Mouse (Mus musculus): ENCODE measurements around the gene Ccl26. TPM values are rescaled to one million over a fixed set of nuclear protein-coding genes. Genes with fewer than 3 reads are reported as not detected.

Gene Ccl26
- total RNA-seq, 2 experiments from 2014 or later: not detected

DNA sequence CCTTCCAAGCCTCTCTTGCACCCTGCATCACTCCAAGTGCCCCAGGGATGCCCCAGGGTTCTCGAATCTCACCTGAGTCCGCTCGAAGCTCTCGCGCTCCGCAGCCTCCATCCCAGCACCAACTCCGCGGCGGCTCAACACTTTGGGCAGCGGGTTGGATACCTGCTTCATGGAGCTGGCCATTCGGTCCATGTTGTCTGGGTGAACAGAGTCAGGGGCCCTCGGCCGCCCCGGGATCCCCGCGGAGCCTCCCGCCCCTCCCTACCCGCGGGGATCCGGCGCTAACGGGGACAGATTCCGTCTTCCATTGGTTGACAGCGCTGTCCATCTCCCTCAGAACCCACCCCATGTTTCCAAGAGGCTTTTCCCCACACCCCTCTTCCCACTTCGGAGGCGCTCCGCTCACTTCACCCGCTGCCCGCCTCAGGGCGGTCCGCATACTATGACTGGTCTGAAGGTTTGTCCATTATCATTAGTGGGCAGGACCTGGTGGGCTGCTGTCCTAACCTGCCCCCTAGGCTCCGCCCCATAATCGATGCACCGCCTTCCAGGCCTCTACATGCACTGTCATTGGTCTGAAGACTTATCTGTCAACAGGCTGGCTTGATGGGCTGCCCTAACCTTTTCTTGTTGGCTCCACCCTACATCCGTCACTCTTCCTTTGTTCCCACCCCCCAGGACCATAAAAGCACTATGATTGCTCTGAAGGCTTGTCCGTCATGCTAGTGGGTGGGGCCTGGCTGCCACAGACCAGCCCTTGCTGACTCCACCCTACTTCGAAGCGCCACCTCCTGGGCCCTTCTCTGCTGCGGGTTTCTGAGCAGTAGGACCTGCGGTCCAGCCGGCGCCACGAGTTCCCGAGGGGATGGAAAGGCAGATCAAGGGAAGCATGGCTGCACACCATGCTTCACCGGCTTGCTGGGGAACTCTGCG, 18.2 kb downstream of the Ccl26 start, which contains the start of gene Hip1:
TSS of gene Hip1 (minus strand) at position 256 of the 933 bp plus-strand sequence.
- intact Hi-C loops (cut with DNase I): loop anchor here (5.0 kb wide), 2 partner anchors 148 to 222 kb away; no protein-coding TSS in a partner anchor

DNA sequence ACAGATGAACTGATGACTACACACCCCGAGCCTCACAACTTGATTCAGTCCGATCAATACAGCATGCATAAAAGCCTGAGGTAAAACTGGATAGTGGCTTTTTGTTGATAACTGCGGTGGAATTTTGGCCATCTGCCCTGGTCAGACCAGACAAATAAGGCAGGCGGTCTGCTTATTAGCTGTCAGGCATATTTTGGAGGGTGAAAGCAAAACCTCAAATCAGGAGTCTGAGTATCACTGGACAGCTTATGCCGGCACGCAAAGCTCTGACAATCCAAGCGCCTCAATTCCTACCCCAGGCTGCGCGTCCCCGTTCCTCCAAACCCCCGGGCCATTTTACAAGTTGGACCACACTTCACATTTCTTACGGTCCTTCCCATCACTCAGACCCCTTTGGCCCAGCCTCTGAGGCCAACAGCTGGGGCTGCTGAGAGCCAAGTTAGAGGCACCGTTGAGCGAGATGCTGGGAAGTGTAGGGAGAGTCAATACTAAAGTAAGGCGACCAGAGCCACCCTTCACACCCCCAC, 19.3 kb downstream of the Ccl26 start:
- DNase-seq: peak; percentile 21 to 24
- intact Hi-C loops (cut with DNase I): loop anchor here (5.0 kb wide), 1 partner anchor 147 kb away; no protein-coding TSS in a partner anchor

More for the DNA sequence above, 18.2 kb downstream of the Ccl26 start, which contains the start of gene Hip1:
- peak; percentile 97 to 100 for DNase-seq

DNA sequence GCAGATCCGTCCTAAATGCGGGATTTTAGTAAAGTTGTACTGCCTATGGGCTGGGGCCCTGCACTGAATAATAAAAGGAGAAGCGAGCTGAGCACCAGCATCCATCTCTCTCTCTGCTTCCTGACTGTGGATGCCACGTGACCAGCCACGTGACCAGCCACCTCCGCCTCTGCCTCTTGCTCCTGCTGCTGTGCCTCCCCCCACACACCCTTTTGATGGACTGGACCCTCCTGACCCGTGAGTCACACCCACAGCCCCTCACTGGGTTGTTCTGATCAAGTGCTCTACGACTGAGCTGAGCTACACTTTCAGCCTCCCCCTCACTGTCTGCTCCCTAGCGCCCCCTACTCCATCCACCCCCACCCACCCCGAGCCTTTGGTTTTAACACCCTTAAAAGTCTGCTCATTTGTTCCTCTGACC, 25.6 kb downstream of the Ccl26 start:
- DNase-seq: no peak
- intact Hi-C loops (cut with DNase I): no loop called here

DNA sequence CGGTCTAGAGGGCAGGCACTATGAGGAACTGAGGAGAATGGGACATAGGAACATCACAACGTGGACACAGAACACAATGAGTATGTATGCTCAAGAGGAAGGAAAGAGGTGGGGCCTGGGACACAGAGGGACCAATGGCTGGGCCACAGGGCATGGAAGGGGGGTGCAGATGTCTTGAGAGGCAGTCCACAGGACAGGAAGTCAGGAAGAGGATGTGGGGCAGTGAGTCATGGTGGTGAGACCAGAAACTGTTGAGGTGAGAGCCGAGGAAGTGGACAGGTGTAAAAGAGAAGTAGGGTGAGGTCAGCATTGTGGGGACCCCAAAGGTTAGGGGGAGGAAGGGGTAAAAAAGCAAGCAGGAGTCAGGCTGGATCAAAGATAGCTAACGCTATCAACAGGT, 26.0 kb downstream of the Ccl26 start:
- intact Hi-C loops (cut with DNase I): no loop called here
- DNase-seq: no peak

DNA sequence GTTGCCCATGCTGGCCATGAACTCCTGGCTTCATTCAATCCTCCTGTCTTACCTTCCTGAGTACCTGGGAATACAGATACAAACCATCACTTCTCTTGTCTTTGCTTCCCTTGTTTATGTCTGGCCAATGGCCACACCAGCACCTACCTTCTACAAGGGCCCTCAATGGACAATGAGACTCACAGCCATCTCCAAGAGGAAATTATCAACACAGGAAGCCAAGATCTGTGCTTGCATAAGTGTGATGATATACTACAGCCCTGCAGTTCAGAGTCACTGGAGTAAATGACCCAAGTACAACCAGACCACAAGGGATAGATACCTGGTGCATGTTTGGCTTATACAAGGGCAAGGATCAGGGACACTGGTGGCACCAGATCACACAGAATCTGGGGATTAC, 27.5 kb downstream of the Ccl26 start:
- DNase-seq: no peak
- intact Hi-C loops (cut with DNase I): no loop called here

DNA sequence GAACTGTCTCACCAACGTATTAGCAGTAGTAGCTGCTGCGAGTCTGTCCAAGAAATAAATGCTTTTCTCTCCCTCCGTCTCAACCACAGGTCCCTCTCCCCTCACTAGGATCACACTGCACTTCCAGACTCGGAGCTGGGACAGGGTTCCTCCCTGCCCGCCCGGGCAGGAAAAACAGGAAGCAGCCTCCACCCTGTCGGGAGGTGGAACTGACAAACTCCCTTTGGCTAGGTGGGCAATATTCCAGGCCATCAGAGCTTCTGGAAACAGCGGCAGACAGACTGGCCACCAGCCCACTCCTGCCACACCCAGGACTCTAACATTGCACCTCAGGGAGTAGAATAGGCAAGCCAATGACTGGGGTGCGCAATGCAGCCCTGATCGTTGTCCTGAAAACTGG, 29.9 kb downstream of the Ccl26 start:
- intact Hi-C loops (cut with DNase I): no loop called here
- peak; percentile 53 to 72 for DNase-seq

DNA sequence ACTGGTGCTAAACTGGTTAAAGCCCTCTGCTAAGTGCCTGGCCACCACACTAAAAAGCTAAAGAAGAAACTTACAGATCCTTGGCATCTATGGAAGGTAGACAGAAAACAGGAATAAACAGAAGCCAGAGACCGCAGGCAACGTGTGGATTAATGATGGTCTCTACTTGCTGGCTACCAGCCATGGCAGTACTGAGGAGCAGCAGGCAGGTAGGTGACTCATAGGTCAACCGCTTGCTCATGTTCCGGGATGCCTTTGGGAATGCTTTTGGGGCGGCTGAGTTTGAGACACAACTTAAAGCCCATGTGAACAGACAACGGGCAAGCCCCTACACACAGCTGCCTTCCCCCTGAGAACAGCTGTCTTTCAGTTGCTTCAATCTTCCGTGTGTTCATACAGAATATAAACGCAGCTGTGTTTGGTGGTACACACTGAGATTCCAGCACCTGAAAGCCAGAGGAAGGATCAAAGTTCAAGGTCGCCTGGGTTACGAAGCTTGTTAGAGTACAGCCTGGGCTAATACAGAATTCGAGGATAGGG, 32.0 kb downstream of the Ccl26 start:
- intact Hi-C loops (cut with DNase I): no loop called here
- no peak for DNase-seq

DNA sequence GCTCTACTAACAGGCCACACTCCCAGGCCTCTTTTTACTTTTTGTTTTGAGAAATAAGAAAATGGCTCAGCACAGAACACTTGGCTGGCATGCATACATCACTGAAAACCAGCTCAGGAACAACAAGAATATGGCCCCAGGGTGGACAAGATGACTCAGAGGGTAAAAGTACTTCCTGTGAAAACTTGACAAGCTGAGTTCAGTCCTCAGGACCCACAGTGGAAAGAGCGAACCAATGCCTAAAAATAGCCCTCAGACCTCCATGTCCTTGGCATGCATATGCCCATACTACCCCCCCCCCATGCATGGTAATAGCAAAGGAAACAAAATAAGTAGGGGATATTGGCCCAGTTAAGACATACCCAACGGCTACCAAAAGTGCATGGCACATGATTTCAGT, 33.4 kb downstream of the Ccl26 start:
- no peak for DNase-seq
- intact Hi-C loops (cut with DNase I): no loop called here

DNA sequence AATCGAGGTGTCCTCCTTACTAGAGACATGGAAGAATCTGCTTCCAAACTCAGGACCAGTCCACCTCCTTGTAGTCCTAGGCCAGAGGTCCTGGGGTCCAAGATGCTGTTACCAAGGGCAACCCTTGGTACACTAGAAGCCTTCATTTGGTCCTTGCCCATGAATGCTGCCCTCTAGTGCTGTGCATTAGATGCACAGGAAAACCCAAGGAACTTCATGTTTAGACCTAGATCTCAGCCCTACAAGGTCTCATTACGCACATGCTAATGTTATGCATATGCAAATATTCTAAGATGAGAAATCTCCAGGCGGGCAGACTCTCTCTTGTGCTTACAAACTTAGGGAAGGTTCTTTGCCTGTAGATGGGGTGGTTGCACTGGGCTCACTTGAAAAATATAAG, 34.1 kb downstream of the Ccl26 start:
- intact Hi-C loops (cut with DNase I): no loop called here
- no peak for DNase-seq

DNA sequence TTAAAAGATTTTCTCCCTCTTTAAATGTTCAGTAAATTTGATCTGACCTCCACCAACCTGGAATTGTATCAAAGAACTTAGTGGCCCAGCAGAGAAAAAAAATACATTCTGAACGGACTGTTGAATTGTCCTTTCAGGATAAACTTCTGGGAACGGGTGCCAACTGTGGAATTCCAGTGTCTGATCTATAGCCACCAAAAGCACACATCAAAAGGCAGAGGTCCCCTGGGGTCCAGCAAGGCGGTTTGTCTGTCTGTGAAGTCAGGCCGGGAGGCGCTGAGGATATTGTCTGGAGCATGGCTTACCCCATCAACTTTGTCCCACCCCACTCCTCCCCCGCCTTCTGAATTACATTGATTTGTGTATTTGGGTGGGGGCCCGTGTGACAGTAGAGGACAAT, 35.4 kb downstream of the Ccl26 start:
- intact Hi-C loops (cut with DNase I): no loop called here
- no peak for DNase-seq

DNA sequence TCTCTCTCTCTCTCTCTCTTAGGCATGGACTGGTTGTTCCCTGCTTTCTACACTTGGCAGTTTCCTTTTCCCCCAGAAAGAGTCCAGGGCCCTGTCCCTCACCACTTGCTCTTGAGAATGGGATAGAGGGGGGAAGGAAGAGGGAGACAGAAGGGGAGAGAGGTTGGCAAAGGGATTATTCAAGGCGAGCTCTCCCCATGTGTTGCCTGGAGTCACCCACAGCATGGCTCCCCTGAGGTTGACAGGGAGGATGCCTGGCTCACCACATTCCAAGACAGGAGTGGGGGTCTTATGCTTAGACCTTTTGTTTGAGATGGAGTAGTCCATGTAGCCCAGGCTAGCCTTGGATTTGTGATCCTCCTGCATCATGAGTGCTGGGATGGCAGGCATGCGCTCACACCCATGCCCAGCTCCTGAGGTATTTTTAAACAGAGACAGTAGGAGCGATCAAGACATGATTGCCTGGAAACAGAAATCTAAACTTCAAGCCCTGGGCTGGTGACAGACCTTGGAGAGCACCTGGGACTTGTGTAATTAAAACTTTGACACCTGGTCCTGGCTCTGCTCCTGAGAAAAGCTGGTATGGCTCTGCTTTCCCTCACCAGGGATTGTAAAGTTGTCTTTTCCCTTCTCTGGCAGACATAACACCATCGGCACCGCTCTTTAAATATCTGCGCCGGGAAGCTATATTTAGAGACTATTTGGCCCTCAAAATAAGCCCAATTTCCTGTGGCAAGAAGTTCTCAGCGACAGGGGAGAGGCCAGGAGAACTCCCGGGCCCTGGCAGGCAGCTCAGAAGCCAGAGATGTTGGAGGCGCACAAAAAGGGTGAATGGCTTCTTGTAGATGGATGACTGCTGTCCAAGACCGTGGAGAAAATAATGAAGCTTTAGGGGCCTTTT, 38.5 kb downstream of the Ccl26 start:
- DNase-seq: peak in 1 of 2 experiments; percentile 15
- intact Hi-C loops (cut with DNase I): no loop called here

DNA sequence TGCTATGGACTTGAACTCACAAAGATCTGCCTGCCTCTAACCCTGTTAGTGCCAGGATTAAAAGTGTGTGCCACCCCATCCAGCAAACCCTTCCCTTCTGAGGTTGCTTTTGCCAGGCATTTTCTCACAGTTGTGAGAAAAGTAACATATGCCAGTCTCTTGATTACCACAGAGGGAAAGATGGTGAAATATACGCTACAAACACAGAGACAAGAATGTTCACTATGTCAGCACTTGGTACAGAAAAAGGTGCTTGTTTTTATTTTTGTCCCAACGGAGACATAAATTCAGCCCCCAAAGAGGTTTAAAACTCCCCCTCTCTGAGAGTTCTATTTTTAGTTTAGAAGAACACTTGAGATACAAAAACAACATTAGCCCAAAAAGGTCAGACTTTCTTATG, 39.3 kb downstream of the Ccl26 start:
- DNase-seq: no peak
- intact Hi-C loops (cut with DNase I): no loop called here

DNA sequence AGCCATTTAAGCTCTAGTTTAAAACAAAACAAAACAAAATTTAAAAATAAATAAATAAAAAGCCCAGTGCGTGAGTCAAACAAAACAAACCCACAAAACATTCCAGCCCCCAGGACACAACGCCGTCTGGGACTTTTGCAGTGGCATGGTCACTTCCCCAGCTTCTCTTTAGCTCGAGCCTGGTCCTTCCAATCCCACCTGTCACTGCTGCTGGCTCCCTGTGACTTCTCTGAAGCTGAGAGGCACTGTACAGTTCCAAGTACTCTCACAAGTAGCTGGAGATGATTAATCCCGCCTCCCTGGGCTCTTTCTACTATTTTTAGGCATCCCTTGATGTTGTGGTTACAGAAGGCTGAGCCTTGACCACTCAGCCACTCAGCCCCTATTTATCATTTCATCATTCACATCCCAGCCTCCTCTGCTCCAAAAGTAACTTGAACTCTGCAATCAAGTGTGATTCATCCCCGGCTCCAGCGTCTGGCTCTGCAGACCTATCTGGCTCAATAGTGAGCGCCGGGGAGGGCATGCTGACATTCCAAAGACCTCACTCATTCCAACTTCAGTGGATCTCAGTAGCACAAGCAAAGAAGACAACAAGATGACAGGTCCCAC, 41.2 kb downstream of the Ccl26 start:
- DNase-seq: peak; percentile 22 to 38
- intact Hi-C loops (cut with DNase I): no loop called here

DNA sequence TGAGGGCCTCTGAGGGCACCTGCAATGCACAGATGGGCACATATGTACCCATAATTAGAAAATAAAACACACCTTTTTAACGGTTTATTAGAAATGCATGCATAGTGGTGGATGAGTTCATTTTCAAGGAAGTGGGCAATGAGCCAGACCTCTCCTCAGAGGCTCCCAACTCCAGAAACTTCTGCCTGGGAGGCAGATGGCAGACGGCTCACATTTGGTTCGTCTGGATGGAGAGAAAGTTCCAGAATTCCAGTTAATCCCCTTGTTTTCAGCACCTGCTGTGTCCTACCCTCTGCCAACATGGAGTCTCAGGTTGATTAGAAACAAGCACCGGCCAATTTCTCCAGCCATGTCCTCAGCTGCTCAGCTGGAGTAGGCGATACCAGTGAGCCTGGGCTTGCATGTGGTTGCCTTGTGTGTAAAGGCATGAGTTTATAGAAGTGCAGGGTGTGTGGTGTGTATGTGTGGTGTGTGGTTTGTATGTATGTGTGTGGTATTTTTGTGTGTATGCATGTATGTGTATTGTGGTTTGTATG, 46.0 kb downstream of the Ccl26 start:
- intact Hi-C loops (cut with DNase I): no loop called here
- DNase-seq: no peak

DNA sequence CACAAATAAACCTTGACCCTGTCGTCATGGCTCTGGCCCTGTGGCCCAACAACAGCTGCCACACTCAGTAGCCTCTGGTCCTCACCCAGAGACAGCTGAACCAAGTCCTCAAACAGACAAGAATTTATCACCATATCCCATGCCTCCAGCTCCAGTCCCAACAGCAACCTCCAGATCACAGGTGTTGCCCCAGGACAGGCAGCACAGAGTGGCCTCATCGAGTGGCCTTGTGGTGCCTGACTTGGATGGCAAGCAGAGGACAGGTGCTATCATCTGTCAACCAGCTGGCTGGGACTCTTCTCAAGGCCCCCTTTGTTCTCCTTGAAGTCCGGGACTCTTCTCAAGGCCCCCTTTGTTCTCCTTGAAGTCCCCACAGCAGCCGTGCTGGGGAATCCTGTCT, 50.2 kb downstream of the Ccl26 start:
- DNase-seq: no peak
- intact Hi-C loops (cut with DNase I): no loop called here

DNA sequence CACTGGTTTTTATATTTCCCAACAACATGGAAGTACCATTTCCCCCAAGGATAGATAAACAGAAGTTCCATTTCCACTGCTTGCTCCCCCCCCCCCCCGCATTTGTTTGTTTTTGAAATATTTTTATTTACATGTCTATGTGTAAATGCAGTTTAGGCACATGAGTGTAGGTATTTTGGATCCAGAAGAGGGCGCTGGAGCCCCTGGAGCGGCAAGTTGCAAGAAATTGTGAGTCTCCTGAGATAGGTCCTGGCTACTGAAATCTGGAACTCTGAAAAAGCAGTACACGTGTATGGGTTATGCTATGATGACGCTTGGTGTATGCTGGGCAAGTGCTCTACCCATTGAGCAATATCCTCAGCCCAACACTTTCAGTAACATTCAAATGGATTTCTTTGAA, 52.3 kb downstream of the Ccl26 start:
- DNase-seq: no peak
- intact Hi-C loops (cut with DNase I): no loop called here

Data from gastrocnemius, postnatal 36 days (tissue).